Mouse (Mus musculus): ENCODE measurements around the gene Ttc28.

GRCm38 (mm10) chr5:111304730-111305129 lies 425.1 kb downstream of the Ttc28 start:
- TF ChIP-seq GATA1 (IDR thresholded peaks at IDR 0.05; ENCODE audit: borderline replicate concordance, low read length) (no peak), FLI1 (IDR thresholded peaks at IDR 0.05; ENCODE audit: low read length) (no peak)
